Mouse (Mus musculus): ENCODE measurements around the gene Klhl8.

Gene Klhl8

GRCm38 (mm10) chr5:103848546-103848945 is 62.5 kb downstream of the Klhl8 start:
- DNase-seq (ENCODE audit: low read depth in 1 of 2, low spot score in 2 of 2), result no peak

DNA sequence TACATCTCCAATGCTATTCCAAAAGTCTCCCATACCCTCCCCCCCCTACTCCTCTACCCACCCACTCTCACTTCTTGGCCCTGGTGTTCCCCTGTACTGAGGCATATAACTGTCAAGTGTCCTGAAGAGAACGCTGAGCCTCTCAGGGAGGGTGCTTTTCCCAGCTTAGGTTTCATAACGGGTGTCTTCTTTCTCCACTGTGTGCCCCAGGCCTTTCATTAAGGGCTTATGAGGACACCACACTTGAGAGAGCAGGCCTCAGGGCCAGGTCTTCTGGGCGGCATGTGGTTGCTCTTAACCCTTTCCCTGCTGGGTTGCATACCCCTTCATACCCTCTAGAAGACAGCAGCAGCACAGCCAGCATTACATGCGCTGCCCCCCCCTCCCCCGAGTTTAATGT is 64.5 kb downstream of the Klhl8 start:
- no peak for DNase-seq (ENCODE audit: low read depth in 1 of 2, low spot score in 2 of 2)

DNA sequence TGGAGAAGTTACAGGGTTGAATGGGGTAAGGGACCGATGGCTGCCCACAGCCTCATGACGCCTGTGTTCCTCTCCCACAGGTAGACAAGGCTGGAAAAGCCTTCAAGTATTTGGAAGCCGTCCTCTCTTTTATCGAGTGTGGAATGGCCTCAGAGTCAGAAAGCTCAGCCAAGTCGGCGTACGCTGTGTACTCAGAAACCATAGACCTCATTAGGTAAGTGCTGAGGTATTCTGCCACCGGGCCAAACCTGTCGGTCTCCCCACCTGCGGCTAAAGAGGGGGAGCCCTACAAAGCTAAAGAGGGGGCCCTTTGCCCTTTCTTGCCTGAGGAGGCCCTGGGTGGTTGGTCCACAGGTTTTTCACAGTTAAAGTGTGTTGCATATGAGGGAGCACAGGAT is 64.9 kb downstream of the Klhl8 start:
- no peak for DNase-seq (ENCODE audit: low read depth in 1 of 2, low spot score in 2 of 2)

DNA sequence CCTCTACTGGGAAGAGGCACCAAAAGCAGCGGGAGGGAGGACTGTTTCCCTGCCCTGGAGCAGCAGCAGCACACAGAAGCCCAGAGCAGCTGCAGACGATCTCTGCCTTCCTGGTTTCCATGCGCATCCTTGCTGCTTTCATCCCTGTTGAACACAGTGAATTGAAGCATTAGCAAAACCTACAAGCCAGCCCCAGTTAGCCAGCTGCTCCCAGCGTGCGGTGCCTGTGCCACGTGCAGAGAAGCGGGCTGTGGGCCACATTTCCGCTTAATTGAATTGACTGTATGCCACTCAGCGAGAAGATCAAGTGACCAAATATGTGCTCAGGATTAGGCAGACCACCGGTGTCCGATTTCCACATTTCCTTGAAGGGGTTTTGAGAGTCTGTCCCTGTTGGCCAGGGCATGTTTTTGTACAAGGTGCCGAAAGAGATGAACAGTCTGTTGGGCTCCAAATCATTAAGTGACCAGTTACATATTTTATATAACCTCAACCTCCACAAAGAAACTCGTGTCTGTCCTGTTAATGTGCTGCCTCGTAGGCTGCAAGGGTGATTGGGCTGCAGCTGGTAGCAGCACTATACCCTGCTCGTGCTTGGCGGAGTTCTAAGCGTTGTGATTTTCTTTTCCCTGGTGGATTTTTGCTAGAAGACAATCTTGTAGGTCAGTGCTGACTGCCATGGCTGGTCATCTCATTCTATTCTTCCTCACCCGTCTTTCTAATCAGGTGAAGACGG is 65.5 kb downstream of the Klhl8 start:
- DNase-seq (ENCODE audit: low read depth in 1 of 2, low spot score in 2 of 2), result no peak

- DNase-seq (ENCODE audit: low read depth in 1 of 2, low spot score in 2 of 2), result no peak
Measured at GRCm38 (mm10) chr5:103843938-103844337, 67.1 kb downstream of the Klhl8 start.

DNA sequence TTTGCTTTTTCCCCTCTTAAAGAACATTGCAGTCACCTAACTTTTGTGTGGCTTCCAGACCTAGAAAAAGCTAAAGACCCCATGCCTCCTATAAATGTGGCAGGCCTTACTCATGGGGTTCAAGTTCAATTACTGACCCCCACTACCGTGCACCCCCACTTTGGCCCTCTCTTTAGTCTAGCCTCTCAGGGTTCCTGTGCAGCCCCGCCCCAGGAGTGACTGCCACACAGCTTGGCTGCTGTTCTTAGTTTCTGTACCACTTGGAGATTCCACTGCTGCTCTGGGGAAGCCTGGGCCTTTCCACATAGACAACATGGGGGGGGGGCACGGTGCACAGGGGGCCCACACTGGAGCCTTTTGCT is 71.8 kb downstream of the Klhl8 start:
- no peak for DNase-seq (ENCODE audit: low read depth in 1 of 2, low spot score in 2 of 2)

DNA sequence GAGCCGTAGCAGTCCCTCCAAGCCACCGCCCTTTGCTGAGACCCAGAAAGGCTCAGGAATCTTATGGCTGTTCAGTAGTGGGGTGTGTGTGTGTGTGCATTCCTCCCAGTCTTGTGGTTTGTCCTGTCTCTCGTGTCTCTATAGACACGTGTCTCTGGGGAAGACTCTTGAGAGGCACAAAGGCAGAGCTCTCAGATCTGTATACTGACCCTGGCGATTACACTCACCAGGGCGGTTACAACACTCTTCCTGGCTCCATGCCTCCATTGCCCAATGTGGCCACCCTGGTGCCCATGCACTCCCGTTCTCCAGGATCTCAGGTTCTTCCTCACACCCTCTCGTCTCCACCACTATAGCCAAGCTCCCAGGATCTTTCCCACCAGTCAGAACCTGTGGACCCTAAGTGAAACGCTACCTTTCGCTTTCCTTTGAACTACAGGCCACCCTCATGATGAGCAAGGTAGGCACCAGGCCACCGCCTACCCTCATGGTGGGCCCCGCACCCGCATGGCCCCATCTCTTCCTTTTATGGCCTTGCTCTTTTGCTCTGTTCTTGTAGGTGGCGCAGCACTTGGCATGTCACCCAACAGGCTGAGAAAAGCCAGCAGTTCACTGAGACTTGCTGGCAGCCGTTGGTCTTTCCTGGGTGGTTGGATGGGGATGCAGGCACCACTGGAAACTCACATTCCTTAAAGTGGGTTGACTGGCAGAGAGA is 72.4 kb downstream of the Klhl8 start:
- no peak for DNase-seq (ENCODE audit: low read depth in 1 of 2, low spot score in 2 of 2)

DNA sequence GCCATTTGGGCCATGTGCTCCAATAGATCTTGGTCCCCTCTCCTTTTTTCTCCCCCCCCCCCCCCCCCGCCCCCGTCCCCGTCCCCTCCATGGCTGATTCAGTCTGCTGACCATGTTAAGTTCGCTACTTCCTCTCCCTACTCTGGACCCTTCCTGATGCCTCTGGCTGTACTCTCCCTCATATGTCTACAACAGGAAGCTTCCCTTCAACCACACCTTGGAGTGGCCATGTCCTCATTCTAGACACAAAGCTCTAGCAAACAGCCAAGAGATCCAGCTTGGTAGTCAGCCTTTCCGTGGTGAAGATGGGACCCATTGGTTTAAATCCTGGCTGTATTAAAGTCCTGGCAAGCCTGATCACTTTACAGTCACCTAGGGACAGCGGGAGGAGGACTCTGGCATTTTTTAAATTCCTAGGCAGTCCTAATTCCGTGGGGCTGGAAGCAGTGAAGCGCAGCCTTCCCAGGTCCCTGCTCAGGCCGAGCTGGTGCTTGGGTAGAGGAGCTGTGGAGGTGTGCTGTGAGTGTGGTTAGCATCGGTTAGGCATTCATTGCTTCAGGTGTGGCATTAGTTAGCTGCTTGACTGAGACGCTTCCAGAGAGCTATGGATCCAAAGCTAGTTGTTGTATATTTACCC is 74.8 kb downstream of the Klhl8 start:
- no peak for DNase-seq (ENCODE audit: low read depth in 1 of 2, low spot score in 2 of 2)

DNA sequence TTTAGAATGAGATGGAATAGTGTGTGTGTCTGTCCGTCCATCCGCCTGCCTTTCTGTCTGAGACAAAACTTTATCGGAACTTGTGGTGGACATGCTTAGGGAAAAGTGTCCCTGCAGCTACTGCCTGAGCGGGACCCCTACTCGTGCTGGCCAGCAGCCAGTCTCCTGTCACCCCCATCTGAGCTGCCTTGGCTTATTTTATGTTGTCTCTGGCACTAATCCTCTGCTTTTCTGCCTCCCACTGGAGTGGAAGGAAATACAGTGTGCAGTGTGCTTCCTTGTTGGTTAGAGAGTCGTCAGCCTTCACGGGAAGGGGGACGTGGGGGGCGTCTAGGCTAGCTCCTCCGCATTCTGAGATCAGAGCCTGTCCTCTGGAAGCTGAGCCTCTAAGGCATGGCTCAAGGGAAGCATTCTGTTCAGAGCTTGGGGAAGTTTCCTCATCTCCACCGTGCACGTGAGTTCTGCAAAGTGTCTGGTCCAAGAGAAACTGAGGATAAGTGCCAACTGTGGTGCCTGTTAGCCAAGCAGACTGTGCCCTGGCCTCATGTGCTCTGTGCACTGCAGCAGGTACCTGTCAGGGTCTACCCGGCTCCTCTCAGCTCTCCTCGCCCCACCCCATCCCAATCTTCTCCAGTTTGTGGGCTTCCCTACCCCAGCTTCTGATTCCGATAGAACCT is 75.5 kb downstream of the Klhl8 start:
- DNase-seq (ENCODE audit: low read depth in 1 of 2, low spot score in 2 of 2), result no peak

DNA sequence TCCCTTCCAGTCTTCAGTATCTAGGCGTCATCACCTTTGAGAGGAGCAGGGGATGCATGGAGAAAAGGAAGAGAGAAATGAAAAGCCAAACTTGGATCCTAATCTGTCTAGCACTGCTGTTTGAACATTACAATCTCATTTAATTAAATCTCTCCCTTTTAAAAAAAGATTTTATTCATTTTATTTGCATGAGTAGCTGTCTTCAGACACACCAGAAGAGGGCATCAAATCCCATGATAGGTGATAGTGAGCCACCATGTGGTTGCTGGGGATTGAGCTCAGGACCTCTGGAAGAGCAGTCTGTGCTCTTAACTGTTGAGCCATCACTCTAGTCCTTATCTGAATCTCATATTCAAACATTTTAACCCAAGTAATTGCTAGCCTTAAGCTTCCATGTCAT is 80.2 kb downstream of the Klhl8 start:
- DNase-seq (ENCODE audit: low read depth in 1 of 2, low spot score in 2 of 2), result no peak

GRCm38 (mm10) chr5:103829158-103829557 is 81.9 kb downstream of the Klhl8 start:
- no peak for DNase-seq (ENCODE audit: low read depth in 1 of 2, low spot score in 2 of 2)

GRCm38 (mm10) chr5:103828729-103829128 is 82.3 kb downstream of the Klhl8 start:
- no peak for DNase-seq (ENCODE audit: low read depth in 1 of 2, low spot score in 2 of 2)

- DNase-seq (ENCODE audit: low read depth in 1 of 2, low spot score in 2 of 2), result no peak
Measured at GRCm38 (mm10) chr5:103828304-103828703, 82.8 kb downstream of the Klhl8 start.

- DNase-seq (ENCODE audit: low read depth in 1 of 2, low spot score in 2 of 2), result no peak
Measured at GRCm38 (mm10) chr5:103822949-103823348, 88.1 kb downstream of the Klhl8 start.

- DNase-seq (ENCODE audit: low read depth in 1 of 2, low spot score in 2 of 2), result no peak
Measured at GRCm38 (mm10) chr5:103821500-103822298, 89.4 kb downstream of the Klhl8 start.

DNA sequence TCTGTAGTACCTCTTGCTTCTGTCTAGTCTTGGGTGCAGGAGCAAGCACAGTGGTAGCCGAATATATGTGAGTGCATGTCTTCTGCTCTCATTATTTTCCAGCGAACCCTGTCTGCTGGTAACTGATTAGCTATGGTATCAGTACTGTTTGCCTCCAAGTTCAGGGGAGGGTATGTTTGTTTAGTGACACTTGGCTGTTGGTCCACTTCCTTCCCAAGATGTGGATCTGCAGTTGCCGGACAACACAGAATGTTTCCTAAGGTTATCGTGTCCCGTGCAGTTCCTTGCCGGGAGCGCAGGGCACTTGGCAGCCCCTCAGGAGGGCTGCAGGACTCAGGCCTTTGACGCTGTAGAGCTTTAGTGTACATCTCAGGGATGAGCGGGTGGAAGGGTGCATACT is 90.0 kb downstream of the Klhl8 start:
- DNase-seq (ENCODE audit: low read depth in 1 of 2, low spot score in 2 of 2), result no peak

DNA sequence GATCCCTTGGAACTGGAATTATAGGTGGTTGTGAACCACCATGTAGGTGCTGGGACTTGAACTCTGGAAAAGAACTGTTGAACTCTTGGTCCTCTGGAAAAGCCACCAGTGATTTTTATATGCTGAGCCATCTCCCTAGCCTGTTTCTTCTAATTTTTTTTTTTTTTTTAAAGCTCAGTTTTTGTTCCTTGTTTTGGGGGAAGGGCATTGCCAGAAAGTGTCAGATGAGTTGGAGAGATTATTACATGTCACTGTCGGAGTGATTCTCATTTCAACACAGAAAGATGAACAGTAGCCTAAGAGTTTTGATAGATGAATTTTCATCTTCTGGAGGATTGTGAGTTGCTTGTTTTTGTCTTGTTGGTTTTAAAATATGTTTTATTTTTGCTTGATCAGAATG is 91.4 kb downstream of the Klhl8 start:
- no peak for DNase-seq (ENCODE audit: low read depth in 1 of 2, low spot score in 2 of 2)

GRCm38 (mm10) chr5:103818602-103819001 is 92.5 kb downstream of the Klhl8 start:
- DNase-seq (ENCODE audit: low read depth in 1 of 2, low spot score in 2 of 2), result no peak

DNA sequence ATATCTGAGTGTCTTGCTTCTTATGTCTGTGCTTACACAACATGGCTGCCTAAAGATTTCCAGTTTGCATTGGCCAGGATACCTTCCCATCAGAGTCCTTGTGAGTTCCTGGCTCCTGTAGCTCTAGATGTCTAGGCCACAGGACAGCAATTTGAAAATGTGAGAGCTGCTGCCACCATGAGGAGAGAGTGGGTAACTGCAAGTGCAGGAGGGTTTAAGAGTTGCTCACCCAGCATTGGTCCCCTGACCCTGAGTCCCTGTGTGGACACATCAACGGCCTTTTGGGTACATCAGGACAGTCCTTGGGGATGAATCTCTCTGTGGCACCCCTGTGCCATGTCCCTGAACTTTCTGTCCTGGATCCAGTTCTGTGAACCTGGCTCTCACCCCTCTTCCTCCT is 93.3 kb downstream of the Klhl8 start:
- DNase-seq (ENCODE audit: low read depth in 1 of 2, low spot score in 2 of 2), result peak; percentile 19 to 49

- DNase-seq (ENCODE audit: low read depth in 1 of 2, low spot score in 2 of 2), result no peak
Measured at GRCm38 (mm10) chr5:103816718-103817117, 94.3 kb downstream of the Klhl8 start.

- DNase-seq (ENCODE audit: low read depth in 1 of 2, low spot score in 2 of 2), result no peak
Measured at GRCm38 (mm10) chr5:103815249-103815617, 95.8 kb downstream of the Klhl8 start.
